Comparison of ENCODE assay signal across 34 mouse cellular contexts in the genomic region with DNA sequence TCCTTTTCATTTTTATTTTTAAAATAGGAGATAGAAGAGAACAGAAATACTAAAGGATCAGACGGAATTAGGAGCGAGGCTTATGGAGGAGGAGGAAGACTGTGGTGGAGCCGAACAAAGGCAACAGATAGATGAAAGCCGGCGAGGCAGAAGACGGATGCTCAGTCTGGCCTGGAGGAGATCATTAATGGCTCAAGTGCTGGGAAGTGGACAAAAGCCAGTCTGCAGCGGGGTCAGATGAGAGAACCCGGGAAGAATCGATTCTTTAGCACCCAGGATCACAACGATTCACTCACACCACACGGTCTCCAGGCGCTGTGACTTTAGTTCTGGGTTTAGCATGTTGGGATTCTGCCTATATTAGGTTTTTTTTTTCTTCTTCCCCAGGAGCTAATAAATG. TPM values are rescaled to one million over a fixed set of nuclear protein-coding genes. Genes with fewer than 3 reads are reported as not detected.
DNase-seq lines count a peak whose midpoint lies in the region; ATAC-seq and TF ChIP-seq lines count a peak whose summit lies in the region.
"Had no signal": no experiment of that assay in that cellular context is flagged by ENCODE, and none has a peak within 500 bp of the region (broad histone marks: within the 10 kb centered on the region; RNA-seq: fewer than 3 reads in every experiment).

No protein-coding gene starts in this region.

- H3K4me1 ChIP-seq in hindbrain, embryonic 13.5 days (replicated peaks): no peaks in the 10 kb centered on the region
- no peaks in the 10 kb centered on the region for H3K4me1 ChIP-seq in hindbrain, embryonic 11.5 days (replicated peaks; ENCODE audit: control insufficient read depth, insufficient read depth, low read length)
- H3K4me1 ChIP-seq in hindbrain, embryonic 16.5 days (ENCODE audit: control insufficient read depth, insufficient read depth, low read depth, low read length): no peaks in the 10 kb centered on the region
- no peaks in the 10 kb centered on the region for H3K4me1 ChIP-seq in liver, embryonic 11.5 days (replicated peaks; ENCODE audit: control insufficient read depth, insufficient read depth, low read length)
- H3K4me1 ChIP-seq: intestine, embryonic 15.5 days; neural tube, embryonic 13.5 days had no signal

- no peak overlapping the region for H3K27ac ChIP-seq in hindbrain, embryonic 13.5 days
- no peak overlapping the region for H3K27ac ChIP-seq in hindbrain, embryonic 11.5 days (ENCODE audit: low read depth, low read length)
- no peak overlapping the region for H3K27ac ChIP-seq in hindbrain, embryonic 16.5 days (ENCODE audit: low read depth, low read length)
- H3K27ac ChIP-seq in liver, embryonic 11.5 days (ENCODE audit: low read depth, low read length): no peak overlapping the region
- H3K27ac ChIP-seq: embryonic facial prominence, embryonic 10.5 days; embryonic facial prominence, embryonic 15.5 days; forebrain, embryonic 13.5 days; gastrocnemius, adult 2 months; intestine, embryonic 15.5 days; kidney, postnatal 0 days; liver, embryonic 13.5 days; macrophage; midbrain, embryonic 12.5 days; neural tube, embryonic 13.5 days; stomach, embryonic 15.5 days had no signal

- no peak for ATAC-seq in hindbrain, embryonic 13.5 days (ENCODE audit: low FRiP score)
- ATAC-seq in hindbrain, embryonic 11.5 days (ENCODE audit: low FRiP score): no peak
- no peak for ATAC-seq in hindbrain, embryonic 16.5 days
- no peak for ATAC-seq in liver, embryonic 11.5 days (replicated peaks; ENCODE audit: low FRiP score)
- ATAC-seq: activated CD4-positive, CD25-positive, alpha-beta regulatory T cell, adult 4 months; forebrain, embryonic 13.5 days; intestine, embryonic 15.5 days had no signal

- no peak overlapping the region for H3K4me3 ChIP-seq in hindbrain, embryonic 13.5 days
- no peak overlapping the region for H3K4me3 ChIP-seq in hindbrain, embryonic 11.5 days (ENCODE audit: low read depth, low read length)
- H3K4me3 ChIP-seq in hindbrain, embryonic 16.5 days (ENCODE audit: low read length): no peak overlapping the region
- no peak overlapping the region for H3K4me3 ChIP-seq in liver, embryonic 11.5 days (ENCODE audit: low read depth, low read length)
- H3K4me3 ChIP-seq: embryonic facial prominence, embryonic 10.5 days; embryonic facial prominence, embryonic 15.5 days; forebrain, embryonic 13.5 days; gastrocnemius, adult 2 months; heart, embryonic 13.5 days; intestine, embryonic 15.5 days; liver, embryonic 13.5 days; midbrain, embryonic 12.5 days; neural tube, embryonic 13.5 days; stomach, embryonic 15.5 days had no signal

- peaks cover 3% of the 10 kb centered on the region; the same call in 1 of the 2 replicates for H3K27me3 ChIP-seq in hindbrain, embryonic 13.5 days
- H3K27me3 ChIP-seq in hindbrain, embryonic 11.5 days (ENCODE audit: control insufficient read depth, insufficient read depth, low read length): no peaks in the 10 kb centered on the region
- H3K27me3 ChIP-seq in hindbrain, embryonic 16.5 days (replicated peaks; ENCODE audit: control insufficient read depth, insufficient read depth, low read length): no peaks in the 10 kb centered on the region
- no peaks in the 10 kb centered on the region for H3K27me3 ChIP-seq in liver, embryonic 11.5 days (replicated peaks; ENCODE audit: control insufficient read depth, insufficient read depth, low read length)
- H3K27me3 ChIP-seq: CH12.LX; embryonic facial prominence, embryonic 15.5 days; forebrain, embryonic 13.5 days; heart, embryonic 13.5 days; intestine, embryonic 15.5 days; liver, embryonic 13.5 days; neural tube, embryonic 13.5 days; stomach, embryonic 15.5 days had no signal

- WGBS in hindbrain, embryonic 13.5 days: 19% methylated on average over 12 of the region's 12 CpGs
- 41% methylated on average over 12 of the region's 12 CpGs for WGBS in hindbrain, embryonic 11.5 days
- 38% methylated on average over 12 of the region's 12 CpGs for WGBS in hindbrain, embryonic 16.5 days
- WGBS in liver, embryonic 11.5 days: 86% methylated on average over 12 of the region's 12 CpGs

- DNase-seq in embryo, embryonic 10 days (ENCODE audit: low spot score): peak; percentile 65
- DNase-seq in embryo, embryonic 9.5 days (ENCODE audit: extremely low spot score): no peak
- no peak for DNase-seq in hindbrain, embryonic 11.5 days (ENCODE audit: low spot score)
- peak; percentile 69 for DNase-seq in brain, embryonic 14.5 days (ENCODE audit: low read depth)
- no peak for DNase-seq in liver, embryonic 11.5 days (ENCODE audit: low spot score)
- DNase-seq in urinary bladder, adult 2 months (ENCODE audit: low spot score): no peak
- DNase-seq: adrenal gland, adult 8-10 months; cerebellum, adult 11 months; cerebellum, adult 9-10 months; cerebellum, postnatal 36 days; gastrocnemius, adult 2 months; gastrocnemius, postnatal 36 days; heart, postnatal 10 days; kidney, adult 8-10 months; kidney, postnatal 4 days; left cerebral cortex, postnatal 4 days; liver, embryonic 13.5 days; lung, adult 18-20 months; lung, postnatal 10 days; right cerebral cortex, postnatal 25 days had no signal

- H3K9me3 ChIP-seq in hindbrain, embryonic 13.5 days: no peaks in the 10 kb centered on the region
- H3K9me3 ChIP-seq in hindbrain, embryonic 11.5 days (ENCODE audit: control insufficient read depth, low read length): no peaks in the 10 kb centered on the region
- no peaks in the 10 kb centered on the region for H3K9me3 ChIP-seq in hindbrain, embryonic 16.5 days (ENCODE audit: control insufficient read depth, low read length)
- no peaks in the 10 kb centered on the region for H3K9me3 ChIP-seq in liver, embryonic 11.5 days (ENCODE audit: control insufficient read depth, low read length)
- H3K9me3 ChIP-seq: embryonic facial prominence, embryonic 10.5 days; embryonic facial prominence, embryonic 15.5 days; forebrain, embryonic 13.5 days; heart, embryonic 13.5 days; intestine, embryonic 15.5 days; liver, embryonic 13.5 days; midbrain, embryonic 12.5 days; neural tube, embryonic 13.5 days; stomach, embryonic 15.5 days had no signal

- TF ChIP-seq POLR2A in brain, embryonic 14.5 days (IDR thresholded peaks at IDR 0.05; ENCODE audit: borderline replicate concordance, extremely low read depth, insufficient read depth, insufficient read length, poor library complexity, severe bottlenecking): no peak

- H3K36me3 ChIP-seq in hindbrain, embryonic 13.5 days: no peaks in the 10 kb centered on the region
- no peaks in the 10 kb centered on the region for H3K36me3 ChIP-seq in hindbrain, embryonic 11.5 days (ENCODE audit: control insufficient read depth, insufficient read depth, low read length)
- no peaks in the 10 kb centered on the region for H3K36me3 ChIP-seq in hindbrain, embryonic 16.5 days (ENCODE audit: control insufficient read depth, insufficient read depth, low read length)
- H3K36me3 ChIP-seq in liver, embryonic 11.5 days (ENCODE audit: control insufficient read depth, insufficient read depth, low read length): no peaks in the 10 kb centered on the region
- H3K36me3 ChIP-seq: embryonic facial prominence, embryonic 10.5 days; embryonic facial prominence, embryonic 15.5 days; heart, embryonic 13.5 days; intestine, embryonic 15.5 days; liver, embryonic 13.5 days; midbrain, embryonic 12.5 days; neural tube, embryonic 13.5 days; stomach, embryonic 15.5 days had no signal

- TF ChIP-seq CTCF in brain, embryonic 14.5 days (IDR thresholded peaks at IDR 0.05; ENCODE audit: borderline replicate concordance, extremely low read depth, insufficient read depth, insufficient read length): no peak

- H3K9ac ChIP-seq in hindbrain, embryonic 13.5 days: no peak overlapping the region
- no peak overlapping the region for H3K9ac ChIP-seq in hindbrain, embryonic 11.5 days (ENCODE audit: low read depth, low read length)
- no peak overlapping the region for H3K9ac ChIP-seq in hindbrain, embryonic 16.5 days (ENCODE audit: low read depth, low read length)
- no peak overlapping the region for H3K9ac ChIP-seq in liver, embryonic 11.5 days (ENCODE audit: low read depth, low read length)
- H3K9ac ChIP-seq: embryonic facial prominence, embryonic 15.5 days; forebrain, embryonic 13.5 days; heart, embryonic 13.5 days; intestine, embryonic 15.5 days; liver, embryonic 13.5 days; midbrain, embryonic 12.5 days; neural tube, embryonic 13.5 days; stomach, embryonic 15.5 days had no signal

- peak overlapping the region; percentile 31; the same call in 1 of the 2 replicates for H3K4me2 ChIP-seq in hindbrain, embryonic 13.5 days
- H3K4me2 ChIP-seq in hindbrain, embryonic 11.5 days (replicated peaks; ENCODE audit: low read depth, low read length): no peak overlapping the region
- H3K4me2 ChIP-seq in hindbrain, embryonic 16.5 days (ENCODE audit: low read length): peak overlapping the region; percentile 27
- H3K4me2 ChIP-seq in liver, embryonic 11.5 days: no peak overlapping the region
- H3K4me2 ChIP-seq: embryonic facial prominence, embryonic 15.5 days; forebrain, embryonic 13.5 days; heart, embryonic 13.5 days; intestine, embryonic 15.5 days; liver, embryonic 13.5 days; midbrain, embryonic 12.5 days; neural tube, embryonic 13.5 days; stomach, embryonic 15.5 days had no signal

RNA-seq across cellular contexts. Expression of a gene that starts 10.0 kb away (rescaled TPM):
- polyA plus RNA-seq in hindbrain, embryonic 13.5 days (2015; fragmentation: Nextera tagmentation; extraction: Ambion mirVana): 53.6 and 56.1 TPM in 2 replicates
- 52.5 and 54.7 TPM in 2 replicates for polyA plus RNA-seq in hindbrain, embryonic 11.5 days (2014; fragmentation: Nextera tagmentation; extraction: Ambion mirVana)
- polyA plus RNA-seq in brain, embryonic 14.5 days (2012; rRNA removed): 70.1 and 84.7 TPM in 2 replicates
- polyA plus RNA-seq in hindbrain, embryonic 16.5 days (2015; fragmentation: Nextera tagmentation; extraction: Ambion mirVana): 87.4 and 87.8 TPM in 2 replicates
- 75.7 and 77.8 TPM in 2 replicates for polyA plus RNA-seq in liver, embryonic 11.5 days (2014; fragmentation: Nextera tagmentation; extraction: Ambion mirVana)
- polyA plus RNA-seq in urinary bladder, adult 2 months (2012; rRNA removed): 60.7 and 70.8 TPM in 2 replicates

Comparison
In these comparisons a context has a peak if more than half of its experiments do, and no peak if none do; other contexts are left out.
1. DNase-seq: peak in embryo, embryonic 10 days (single experiment) and brain, embryonic 14.5 days (single experiment); none in embryo, embryonic 9.5 days (single experiment), hindbrain, embryonic 11.5 days (single experiment), liver, embryonic 11.5 days (single experiment) and urinary bladder, adult 2 months (single experiment).
2. H3K4me2 ChIP-seq: peak in hindbrain, embryonic 13.5 days (single experiment) and hindbrain, embryonic 16.5 days (single experiment); none in hindbrain, embryonic 11.5 days (single experiment) and liver, embryonic 11.5 days (single experiment).